Mouse (Mus musculus) megakaryocyte, embryonic 14.5 days (primary cell): ENCODE data around the gene Gigyf1.

ENCODE experiments used
- FLI1 ChIP-seq: IDR thresholded peaks from 2 replicates; pipeline ENCODE4 v1.6.1; 2012; ENCODE audit warnings: low read length, inconsistent platforms, mixed read lengths
- GATA1 ChIP-seq: IDR thresholded peaks from 3 replicates; pipeline ENCODE4 v1.6.1; 2012; ENCODE audit warnings: mixed read lengths, low read length, inconsistent platforms, borderline replicate concordance

DNA sequence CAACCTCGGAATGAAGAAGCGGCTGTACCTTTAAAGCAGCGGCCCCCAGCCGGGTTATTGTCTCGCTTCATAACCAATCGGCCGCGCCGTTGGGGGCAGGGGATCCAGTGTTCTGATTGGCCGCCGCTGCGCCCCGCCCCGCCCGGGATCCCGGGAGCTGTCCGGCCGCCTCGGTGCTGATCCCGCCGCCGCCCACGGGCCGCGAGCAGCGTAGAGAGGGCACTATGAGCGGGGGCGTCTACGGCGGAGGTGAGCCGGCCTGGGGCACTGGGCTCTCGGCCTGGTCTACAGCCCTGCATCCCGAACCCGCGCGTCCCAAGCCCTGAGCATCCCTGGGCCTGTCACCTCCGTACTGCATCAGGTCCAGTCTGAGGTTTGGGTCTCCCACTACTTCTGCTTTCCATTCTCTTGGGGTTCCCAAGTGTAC is 35.1 kb downstream of the Gigyf1 start, which contains the start of gene Actl6b:
- no peak for TF ChIP-seq GATA1
- TF ChIP-seq FLI1: no peak
